Mouse (Mus musculus) ES-E14 (cell line): ENCODE measurements around the gene Col23a1. TPM values are rescaled to one million over a fixed set of nuclear protein-coding genes. Genes with fewer than 3 reads are reported as not detected.

Source experiments
- DNase-seq: peaks from one replicate; pipeline ENCODE4 v3.0.0-alpha.2; 2013; ENCODE audit warnings: low read depth, low spot score
- H3K27ac ChIP-seq: 2 replicates; pipeline ENCODE4 v1.5.1; 2012; ENCODE audit warnings: low read depth, mild to moderate bottlenecking, low read length, moderate library complexity, mixed read lengths; ENCODE audit not compliant: poor library complexity, insufficient read depth, severe bottlenecking
- H3K36me3 ChIP-seq: 2 replicates; pipeline ENCODE4 v1.6.1; 2012; ENCODE audit warnings: mild to moderate bottlenecking, low read length, moderate library complexity, mixed read lengths; ENCODE audit not compliant: control insufficient read depth, poor library complexity, insufficient read depth, severe bottlenecking
- H3K4me1 ChIP-seq, 2 experiments: fragments of 150-350 bp in 1 of 2; sonication (generic) in 1 of 2; 2 replicates each; pipeline ENCODE4 v1.6.1; 2012; ENCODE audit warnings: low read length in 2 of 2, mild to moderate bottlenecking in 1 of 2, mixed read lengths in 1 of 2; ENCODE audit not compliant: control insufficient read depth in 2 of 2, insufficient read depth in 2 of 2, poor library complexity in 1 of 2
- H3K4me3 ChIP-seq, 2 experiments: fragments of 150-350 bp in 1 of 2; sonication (generic) in 1 of 2; 2 replicates each; pipeline ENCODE4 v1.5.1; 2012; ENCODE audit warnings: low read length in 2 of 2, low read depth in 1 of 2, mild to moderate bottlenecking in 1 of 2, mixed read lengths in 1 of 2; ENCODE audit not compliant: insufficient read depth in 1 of 2, poor library complexity in 1 of 2, severe bottlenecking in 1 of 2
- H3K9ac ChIP-seq: 2 replicates; pipeline ENCODE4 v1.6.1; 2012; ENCODE audit warnings: low read depth, mild to moderate bottlenecking, low read length, mixed read lengths; ENCODE audit not compliant: poor library complexity, insufficient read depth, severe bottlenecking
- H3K9me3 ChIP-seq: fragments of 150-350 bp; sonication (generic); 2 replicates; pipeline ENCODE4 v1.6.1; 2012; ENCODE audit warnings: low read depth, mild to moderate bottlenecking, low read length; ENCODE audit not compliant: control insufficient read depth, insufficient read depth
- CHD2 ChIP-seq: IDR thresholded peaks from 2 replicates; pipeline ENCODE4 v1.6.1; 2014; ENCODE audit warnings: mild to moderate bottlenecking, low read depth, low read length, inconsistent platforms
- HCFC1 ChIP-seq: IDR thresholded peaks from 2 replicates; pipeline ENCODE4 v1.6.1; 2012; ENCODE audit warnings: low read length, inconsistent platforms, borderline replicate concordance; ENCODE audit not compliant: insufficient read depth
- MAFK ChIP-seq: IDR thresholded peaks from 2 replicates; pipeline ENCODE4 v1.6.1; 2014; ENCODE audit warnings: mild to moderate bottlenecking, low read depth, low read length, inconsistent platforms; ENCODE audit not compliant: insufficient read depth
- ZC3H11A ChIP-seq: IDR thresholded peaks from 2 replicates; pipeline ENCODE4 v1.6.1; 2012; ENCODE audit warnings: low read depth, mild to moderate bottlenecking, inconsistent platforms, low read length, borderline replicate concordance
- ZNF384 ChIP-seq: IDR thresholded peaks from 2 replicates; pipeline ENCODE4 v1.6.1; 2012; ENCODE audit warnings: low read depth, low read length, inconsistent platforms
- in situ Hi-C, 2 experiments: fragments of 600-800 bp; cut with MboI; formaldehyde crosslinking; loops; one replicate each; pipeline ENCODE4 v1.15.1; 2025; ENCODE audit warnings: low sequenced_read_pairs in 2 of 2, inconsistent platforms in 1 of 2; ENCODE audit not compliant: unreplicated experiment in 2 of 2
- total RNA-seq: library from RNA; depleted of rRNA; stranded (reverse); fragments of 300-350 nt; gene quantifications from 2 replicates; pipeline ENCODE4 v1.2.3, GENCODE M21; 2012

Col23a1 gene
- total RNA-seq, 1 experiment, result 0.40 TPM

GRCm38 (mm10) chr11:51329837-51330714 is 40.4 kb downstream of the Col23a1 start:
- no peaks in the 10 kb centered on the region for H3K9me3 ChIP-seq
- no peaks in the 10 kb centered on the region for H3K4me1 ChIP-seq
- H3K36me3 ChIP-seq, result no peaks in the 10 kb centered on the region
- in situ Hi-C loops, result no loop called here
- no peak overlapping the region for H3K27ac ChIP-seq
- no peak for DNase-seq
- H3K4me3 ChIP-seq, result no peak overlapping the region
- TF ChIP-seq CHD2, result no peak
- peak; percentile 96 for TF ChIP-seq ZNF384
- no peak overlapping the region for H3K9ac ChIP-seq

DNA sequence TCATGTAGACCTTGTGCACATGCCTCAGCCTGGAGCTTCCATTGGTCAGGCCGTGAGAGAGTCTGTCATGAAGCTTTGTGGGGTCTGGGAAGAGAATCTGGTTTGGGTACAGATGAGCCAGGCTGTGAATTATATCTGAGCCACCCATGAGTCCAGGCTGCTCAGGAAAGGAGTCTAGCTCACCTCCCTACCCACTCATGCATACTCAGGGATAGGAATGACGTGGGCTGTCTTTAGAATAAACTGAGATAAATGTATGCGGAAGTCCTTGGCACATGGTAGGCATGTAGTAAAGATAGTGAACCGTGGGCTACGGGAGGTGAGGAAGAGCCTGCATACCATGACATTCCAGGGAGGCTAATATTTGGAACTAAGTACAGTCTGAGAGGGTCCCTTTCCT is 44.3 kb downstream of the Col23a1 start:
- Histone ChIP-seq H3K4me1 (no peaks in the 10 kb centered on the region), H3K4me3 (no peak overlapping the region), H3K36me3 (no peaks in the 10 kb centered on the region), H3K9me3 (no peaks in the 10 kb centered on the region), H3K9ac (no peak overlapping the region), H3K27ac (no peak overlapping the region)
- in situ Hi-C loops, result no loop called here
- DNase-seq, result no peak
- TF ChIP-seq HCFC1 (no peak), MAFK (no peak), ZNF384 (no peak), ZC3H11A (no peak), CHD2 (no peak)

DNA sequence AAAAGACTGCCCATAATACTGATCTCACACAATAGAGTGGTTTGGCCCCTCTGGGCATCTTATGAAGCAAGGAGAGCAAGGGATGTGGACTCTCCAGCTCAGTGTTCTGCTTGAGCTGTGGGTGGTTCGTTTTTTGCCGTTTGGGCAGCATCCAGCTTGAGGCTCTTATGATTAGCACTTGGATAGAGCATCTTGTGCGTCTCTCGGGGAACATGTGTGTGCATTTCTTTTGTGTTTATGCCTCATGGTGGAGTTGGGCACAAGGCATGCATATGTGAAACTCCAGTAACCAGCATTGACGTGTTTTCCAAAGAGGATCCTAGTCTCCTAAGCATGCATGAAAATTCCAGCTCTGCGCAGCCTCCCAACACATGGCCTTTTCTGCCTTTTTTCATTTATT is 47.9 kb downstream of the Col23a1 start:
- no peaks in the 10 kb centered on the region for H3K4me1 ChIP-seq
- no peak for DNase-seq
- in situ Hi-C loops, result no loop called here
- H3K4me3 ChIP-seq, result no peak overlapping the region
- H3K27ac ChIP-seq, result no peak overlapping the region
- no peak for TF ChIP-seq HCFC1
- no peak for TF ChIP-seq CHD2
- TF ChIP-seq ZC3H11A, result no peak
- no peak for TF ChIP-seq ZNF384
- no peak for TF ChIP-seq MAFK
- H3K9ac ChIP-seq, result no peak overlapping the region
- H3K9me3 ChIP-seq, result no peaks in the 10 kb centered on the region
- no peaks in the 10 kb centered on the region for H3K36me3 ChIP-seq

DNA sequence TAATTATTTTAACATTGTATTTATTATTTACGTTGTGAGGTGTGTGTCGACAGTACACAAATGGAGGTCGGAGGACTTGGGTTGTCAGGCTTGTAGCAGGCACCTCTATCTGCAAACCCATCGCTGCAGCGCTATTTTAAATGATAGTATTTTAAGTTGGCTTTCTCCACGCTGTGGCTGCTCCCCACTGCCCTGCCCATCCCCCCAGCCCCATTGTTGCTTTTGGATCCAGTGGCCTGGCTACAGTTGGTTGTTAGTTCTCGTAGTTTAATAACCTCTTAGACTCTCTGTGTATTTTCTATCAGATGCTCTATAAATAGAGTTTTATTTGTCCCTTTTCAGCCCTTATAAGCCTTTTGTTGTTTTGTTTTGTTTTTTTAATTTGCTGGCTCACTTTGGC is 48.7 kb downstream of the Col23a1 start:
- in situ Hi-C loops, result no loop called here
- Histone ChIP-seq H3K4me1 (no peaks in the 10 kb centered on the region), H3K9ac (no peak overlapping the region), H3K36me3 (no peaks in the 10 kb centered on the region), H3K4me3 (no peak overlapping the region), H3K27ac (no peak overlapping the region), H3K9me3 (no peaks in the 10 kb centered on the region)
- no peak for TF ChIP-seq ZNF384
- no peak for DNase-seq

DNA sequence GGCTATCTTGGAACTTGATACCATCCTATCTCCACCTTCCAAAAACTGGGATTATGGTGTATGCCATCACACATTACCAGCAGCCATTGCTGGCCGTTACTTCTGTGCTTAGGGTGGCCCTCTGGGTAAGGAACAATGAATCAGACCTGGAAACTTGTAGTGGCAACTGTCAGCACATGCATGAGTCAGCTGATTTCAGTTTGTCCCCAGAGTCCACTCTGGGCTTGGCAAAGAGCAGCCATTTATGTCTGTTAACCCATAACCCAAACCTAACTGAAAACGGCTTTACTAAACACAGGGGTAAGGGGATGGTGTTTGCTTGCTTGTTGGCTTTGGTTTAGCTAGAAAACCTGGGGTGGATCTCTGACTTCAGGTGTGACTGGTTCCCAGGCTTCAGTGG is 51.4 kb downstream of the Col23a1 start:
- Histone ChIP-seq H3K27ac (no peak overlapping the region), H3K4me3 (no peak overlapping the region), H3K9me3 (no peaks in the 10 kb centered on the region), H3K4me1 (no peaks in the 10 kb centered on the region), H3K9ac (no peak overlapping the region), H3K36me3 (no peaks in the 10 kb centered on the region)
- in situ Hi-C loops, result no loop called here
- no peak for DNase-seq
- TF ChIP-seq MAFK, result no peak
- no peak for TF ChIP-seq ZNF384
- no peak for TF ChIP-seq CHD2
- no peak for TF ChIP-seq HCFC1
- TF ChIP-seq ZC3H11A, result no peak
